Mouse (Mus musculus) forebrain, embryonic 15.5 days (tissue): ENCODE measurements around the gene Camk2g. TPM values are rescaled to one million over a fixed set of nuclear protein-coding genes. Genes with fewer than 3 reads are reported as not detected.
A peak's percentile ranks its signal among the peaks of the same experiment; 100 is the strongest.

ENCODE experiments used
- ATAC-seq: fragments of 200-750 bp; cut with Nextera tagmentation; replicated peaks from 2 replicates; pipeline ENCODE4 v1.8.0; 2017; ENCODE audit warnings: mild to moderate bottlenecking, moderate TSS enrichment, moderate library complexity
- H3K27ac ChIP-seq: fragments of 300-500 bp; sonication (generic); replicated peaks from 2 replicates; pipeline ENCODE4 v1.5.1; 2015; ENCODE audit warnings: mild to moderate bottlenecking, inconsistent platforms
- H3K27me3 ChIP-seq: fragments of 300-500 bp; sonication (generic); 2 replicates; pipeline ENCODE4 v1.6.1; 2015; ENCODE audit warnings: inconsistent platforms
- H3K36me3 ChIP-seq: fragments of 300-500 bp; sonication (generic); 2 replicates; pipeline ENCODE4 v1.6.1; 2015; ENCODE audit warnings: mild to moderate bottlenecking, inconsistent platforms
- H3K4me1 ChIP-seq: fragments of 300-500 bp; sonication (generic); 2 replicates; pipeline ENCODE4 v1.6.1; 2015; ENCODE audit warnings: inconsistent platforms
- H3K4me2 ChIP-seq: fragments of 300-500 bp; sonication (generic); replicated peaks from 2 replicates; pipeline ENCODE4 v1.6.1; 2015; ENCODE audit warnings: mild to moderate bottlenecking, inconsistent platforms
- H3K4me3 ChIP-seq: fragments of 300-500 bp; sonication (generic); 2 replicates; pipeline ENCODE4 v1.5.1; 2015; ENCODE audit warnings: mild to moderate bottlenecking, inconsistent platforms
- H3K9ac ChIP-seq: fragments of 300-500 bp; sonication (generic); replicated peaks from 2 replicates; pipeline ENCODE4 v1.6.1; 2015; ENCODE audit warnings: mild to moderate bottlenecking, inconsistent platforms
- H3K9me3 ChIP-seq: fragments of 300-500 bp; sonication (generic); 2 replicates; pipeline ENCODE4 v1.6.1; 2016; ENCODE audit warnings: inconsistent platforms
- WGBS: fragments of 180-500 bp; shearing (Covaris S2); methylation state at CpG from one replicate; pipeline ENCODE4 v1.1.7; 2015; ENCODE audit warnings: mixed read lengths; 5-methylcytosine and 5-hydroxymethylcytosine counted together
- polyA plus RNA-seq: library from polyadenylated mRNA; unstranded; fragments of >200 nt; fragmentation: Nextera tagmentation; extraction: Ambion mirVana; gene quantifications from 2 replicates; pipeline ENCODE4 v1.2.1, GENCODE M21; 2015

The Camk2g gene
- polyA plus RNA-seq, 1 experiment from 2014 or later, result 95.6 TPM

GRCm38 (mm10) chr14:20804481-20804880, 10.6 kb upstream of the Camk2g start:
- no peak for ATAC-seq
- 79% methylated on average over 5 of the region's 5 CpGs for WGBS
- no peaks in the 10 kb centered on the region for H3K9me3 ChIP-seq

DNA sequence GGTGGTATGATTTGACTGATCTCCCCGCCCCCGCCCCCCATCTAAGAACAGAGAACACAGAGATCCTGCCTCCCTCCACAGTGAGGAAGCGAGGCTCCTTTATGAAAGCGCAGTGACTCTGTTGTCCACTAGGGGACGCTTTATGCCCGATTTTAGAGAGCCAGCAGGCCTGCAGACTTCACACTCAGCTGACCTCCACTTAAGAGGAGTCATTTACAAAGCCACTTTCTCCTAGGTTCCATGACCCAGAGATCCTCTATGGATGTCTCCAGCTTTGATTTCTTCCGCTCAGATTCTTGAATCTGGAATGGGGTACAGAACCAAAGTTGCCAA, 9.7 kb upstream of the Camk2g start:
- WGBS, result 5% methylated on average over 7 of the region's 7 CpGs
- ATAC-seq, result 0 out of 2 replicates have a peak, but pooled peaks have one; percentile 12
- no peak overlapping the region for H3K9ac ChIP-seq
- no peak overlapping the region for H3K27ac ChIP-seq
- H3K36me3 ChIP-seq, result no peaks in the 10 kb centered on the region
- no peak overlapping the region for H3K4me3 ChIP-seq
- no peaks in the 10 kb centered on the region for H3K27me3 ChIP-seq
- H3K9me3 ChIP-seq, result no peaks in the 10 kb centered on the region
- H3K4me1 ChIP-seq, result peaks cover 7% of the 10 kb centered on the region
- no peak overlapping the region for H3K4me2 ChIP-seq

More at GRCm38 (mm10) chr14:20804481-20804880, 10.6 kb upstream of the Camk2g start:
- Histone ChIP-seq H3K4me1 (peaks cover 7% of the 10 kb centered on the region), H3K9ac (no peak overlapping the region), H3K27ac (no peak overlapping the region), H3K36me3 (no peaks in the 10 kb centered on the region), H3K4me3 (no peak overlapping the region), H3K27me3 (no peaks in the 10 kb centered on the region), H3K4me2 (no peak overlapping the region)

DNA sequence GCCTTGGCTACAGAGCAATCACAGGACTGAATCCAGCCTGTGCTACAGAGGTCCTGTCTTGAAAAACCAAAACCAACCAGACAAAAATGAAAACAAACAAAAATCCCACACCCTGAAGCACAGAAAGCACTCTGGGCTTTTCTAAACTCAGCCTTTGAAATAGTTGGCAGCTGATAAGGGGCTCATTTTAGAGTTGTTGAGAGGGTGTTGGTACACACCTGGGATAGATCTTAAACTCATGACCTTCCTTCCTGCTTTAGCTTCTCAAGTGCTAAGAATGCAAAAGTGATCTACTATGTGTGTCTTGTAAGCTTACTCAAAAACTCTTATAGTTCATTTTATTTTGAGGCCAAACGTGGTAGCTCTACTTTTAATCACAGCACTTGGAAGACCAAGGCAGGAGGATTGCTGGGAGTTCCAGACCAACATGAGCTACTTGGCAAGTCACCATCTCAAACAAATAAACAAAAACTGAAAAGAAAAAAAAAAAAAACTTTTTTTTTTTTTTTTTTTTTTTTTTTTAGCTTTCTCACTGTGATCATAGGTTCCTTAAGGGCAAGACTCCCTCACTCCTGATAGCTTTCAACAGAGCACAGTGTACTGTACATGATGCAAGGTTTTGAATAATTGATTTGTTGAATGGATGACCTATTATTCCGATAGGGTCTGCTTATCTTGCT, 9.2 kb upstream of the Camk2g start:
- no peak overlapping the region for H3K4me3 ChIP-seq
- 43% methylated on average over 2 of the region's 2 CpGs for WGBS
- no peak overlapping the region for H3K4me2 ChIP-seq
- H3K27me3 ChIP-seq, result no peaks in the 10 kb centered on the region
- H3K36me3 ChIP-seq, result no peaks in the 10 kb centered on the region
- no peak overlapping the region for H3K9ac ChIP-seq
- peak; percentile 47; the same call in 1 of the 2 replicates for ATAC-seq
- peaks cover 7% of the 10 kb centered on the region for H3K4me1 ChIP-seq
- H3K27ac ChIP-seq, result no peak overlapping the region
- no peaks in the 10 kb centered on the region for H3K9me3 ChIP-seq

GRCm38 (mm10) chr14:20798761-20799160, 4.9 kb upstream of the Camk2g start:
- Histone ChIP-seq H3K27me3 (no peaks in the 10 kb centered on the region), H3K9me3 (no peaks in the 10 kb centered on the region), H3K4me1 (peaks cover 15% of the 10 kb centered on the region), H3K9ac (no peak overlapping the region), H3K4me3 (no peak overlapping the region), H3K36me3 (no peaks in the 10 kb centered on the region), H3K27ac (no peak overlapping the region), H3K4me2 (no peak overlapping the region)
- ATAC-seq, result no peak
- 3% methylated on average over 7 of the region's 7 CpGs for WGBS

- Histone ChIP-seq H3K9ac (no peak overlapping the region), H3K4me3 (no peak overlapping the region), H3K36me3 (no peaks in the 10 kb centered on the region), H3K27me3 (no peaks in the 10 kb centered on the region), H3K27ac (no peak overlapping the region), H3K4me1 (peaks cover 15% of the 10 kb centered on the region), H3K4me2 (no peak overlapping the region), H3K9me3 (no peaks in the 10 kb centered on the region)
- no peak for ATAC-seq
- WGBS, result 86% methylated on average over 6 of the region's 6 CpGs
Observed at GRCm38 (mm10) chr14:20798300-20798699, 4.4 kb upstream of the Camk2g start.

DNA sequence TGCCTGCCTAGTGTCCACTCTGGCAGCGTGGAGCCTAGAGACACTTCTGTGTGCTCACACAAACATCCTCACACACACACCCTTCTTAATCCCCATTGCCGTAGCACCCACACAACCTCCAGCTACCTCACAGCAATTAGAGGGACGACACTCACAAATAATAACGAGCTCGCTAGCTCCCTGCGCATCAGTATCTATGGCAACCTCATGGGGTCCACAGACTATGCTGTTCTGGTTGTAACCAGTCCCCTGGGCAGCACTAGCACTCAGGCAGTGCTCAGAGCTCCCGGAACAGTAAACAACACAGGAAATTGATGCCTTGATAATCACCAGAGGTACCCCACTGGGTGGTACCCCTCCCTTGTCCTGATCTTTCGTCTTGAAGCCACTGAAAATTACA, 2.8 kb upstream of the Camk2g start:
- no peak overlapping the region for H3K27ac ChIP-seq
- H3K9ac ChIP-seq, result no peak overlapping the region
- no peaks in the 10 kb centered on the region; the same call in 1 of the 2 replicates for H3K36me3 ChIP-seq
- no peak overlapping the region for H3K4me2 ChIP-seq
- WGBS, result 13% methylated on average over 8 of the region's 8 CpGs
- H3K27me3 ChIP-seq, result no peaks in the 10 kb centered on the region
- ATAC-seq, result no peak
- H3K4me3 ChIP-seq, result no peak overlapping the region
- no peaks in the 10 kb centered on the region for H3K9me3 ChIP-seq
- H3K4me1 ChIP-seq, result peaks cover 27% of the 10 kb centered on the region

GRCm38 (mm10) chr14:20796170-20796569, 2.3 kb upstream of the Camk2g start:
- H3K4me1 ChIP-seq, result peaks cover 31% of the 10 kb centered on the region
- H3K36me3 ChIP-seq, result no peaks in the 10 kb centered on the region; the same call in 1 of the 2 replicates
- no peak overlapping the region for H3K27ac ChIP-seq
- ATAC-seq, result no peak
- no peak overlapping the region for H3K4me2 ChIP-seq
- H3K9ac ChIP-seq, result no peak overlapping the region
- no peaks in the 10 kb centered on the region for H3K27me3 ChIP-seq
- no peak overlapping the region for H3K4me3 ChIP-seq
- 73% methylated on average over 8 of the region's 8 CpGs for WGBS
- H3K9me3 ChIP-seq, result no peaks in the 10 kb centered on the region

GRCm38 (mm10) chr14:20795423-20796152, 1.7 kb upstream of the Camk2g start:
- Histone ChIP-seq H3K4me2 (no peak overlapping the region), H3K9me3 (no peaks in the 10 kb centered on the region), H3K27ac (no peak overlapping the region), H3K4me1 (peaks cover 31% of the 10 kb centered on the region), H3K36me3 (no peaks in the 10 kb centered on the region; the same call in 1 of the 2 replicates), H3K4me3 (no peak overlapping the region), H3K27me3 (no peaks in the 10 kb centered on the region), H3K9ac (no peak overlapping the region)
- ATAC-seq, result no peak
- 46% methylated on average over 8 of the region's 9 CpGs for WGBS

DNA sequence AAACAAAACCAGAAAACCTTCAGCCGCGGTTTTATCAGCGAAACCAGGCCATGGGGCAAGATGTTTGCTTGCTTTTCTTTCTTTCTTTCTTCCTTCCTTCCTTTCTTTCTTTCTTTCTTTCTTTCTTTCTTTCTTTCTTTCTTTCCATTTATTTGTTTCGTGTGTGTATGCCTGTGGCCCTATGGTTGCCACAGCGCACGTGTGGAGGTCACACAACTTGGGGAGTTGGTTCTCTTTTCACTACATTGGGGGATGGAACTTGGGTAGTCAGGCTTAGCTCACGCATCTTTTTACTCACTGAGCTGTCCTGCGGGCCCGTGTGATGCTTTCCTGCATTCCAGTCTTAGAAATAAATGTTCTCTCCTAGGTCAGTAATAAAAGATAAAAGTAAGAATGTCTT, 701 bp upstream of the Camk2g start:
- Histone ChIP-seq H3K27me3 (no peaks in the 10 kb centered on the region), H3K4me1 (peaks cover 31% of the 10 kb centered on the region), H3K36me3 (peaks cover 4% of the 10 kb centered on the region; the same call in 1 of the 2 replicates), H3K4me2 (peak overlapping the region; percentile 68), H3K4me3 (peak overlapping the region; percentile 95), H3K9me3 (no peaks in the 10 kb centered on the region), H3K27ac (0 out of 2 replicates have a peak overlapping the region, but pooled peaks have one; percentile 78), H3K9ac (peak overlapping the region; percentile 74)
- 8% methylated on average over 9 of the region's 9 CpGs for WGBS
- ATAC-seq, result no peak

DNA sequence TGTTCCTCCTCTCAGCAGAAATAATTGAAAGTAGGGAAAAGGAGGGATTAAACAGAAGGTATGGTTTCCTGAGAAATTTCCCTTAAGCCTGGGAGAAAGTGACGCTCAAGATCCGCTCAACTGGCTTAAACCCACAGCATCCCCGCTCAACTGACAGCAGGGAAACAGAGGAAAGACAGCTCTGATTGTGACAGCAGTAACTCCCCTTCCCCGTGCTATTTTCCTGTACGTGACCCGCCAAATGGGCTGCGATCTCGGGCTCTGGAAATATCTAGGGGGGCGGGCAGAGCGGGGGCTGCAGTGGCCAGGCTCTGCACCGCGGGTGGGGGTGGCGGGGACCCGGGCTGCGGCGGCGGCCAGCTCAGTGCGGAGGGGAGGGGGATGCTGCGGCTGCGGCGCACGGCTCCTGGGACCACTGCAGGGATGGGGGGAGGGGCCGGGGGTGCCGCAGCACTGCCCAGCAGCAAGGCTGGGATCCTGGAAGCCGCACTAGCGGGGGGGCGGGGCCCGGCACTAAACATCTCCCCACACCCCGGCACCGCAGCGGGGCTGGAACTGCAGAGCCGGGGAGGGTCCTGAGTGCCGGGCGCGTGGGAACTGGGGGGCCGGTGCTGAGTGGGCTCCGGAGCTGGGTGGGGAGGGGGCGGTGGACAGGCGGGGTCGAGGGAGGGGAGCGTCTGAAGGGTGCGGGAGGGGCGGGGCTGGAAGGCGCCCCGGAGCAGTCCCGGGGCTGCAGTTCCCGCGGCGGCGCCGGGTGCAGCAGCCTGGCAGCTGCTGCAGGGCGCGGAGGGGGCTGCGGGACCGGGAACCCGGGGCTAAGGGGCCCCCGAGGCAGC, 748 bp downstream of the Camk2g start:
- peaks cover 4% of the 10 kb centered on the region; the same call in 1 of the 2 replicates for H3K36me3 ChIP-seq
- peak overlapping the region; percentile 68 for H3K4me2 ChIP-seq
- H3K9ac ChIP-seq, result peak overlapping the region; percentile 74
- H3K4me3 ChIP-seq, result peak overlapping the region; percentile 95
- no peaks in the 10 kb centered on the region for H3K9me3 ChIP-seq
- peak; percentile 75 for ATAC-seq
- H3K27ac ChIP-seq, result peak overlapping the region; percentile 78
- under 1% methylated on average over 53 of the region's 57 CpGs for WGBS
- no peaks in the 10 kb centered on the region for H3K27me3 ChIP-seq
- H3K4me1 ChIP-seq, result peaks cover 31% of the 10 kb centered on the region

DNA sequence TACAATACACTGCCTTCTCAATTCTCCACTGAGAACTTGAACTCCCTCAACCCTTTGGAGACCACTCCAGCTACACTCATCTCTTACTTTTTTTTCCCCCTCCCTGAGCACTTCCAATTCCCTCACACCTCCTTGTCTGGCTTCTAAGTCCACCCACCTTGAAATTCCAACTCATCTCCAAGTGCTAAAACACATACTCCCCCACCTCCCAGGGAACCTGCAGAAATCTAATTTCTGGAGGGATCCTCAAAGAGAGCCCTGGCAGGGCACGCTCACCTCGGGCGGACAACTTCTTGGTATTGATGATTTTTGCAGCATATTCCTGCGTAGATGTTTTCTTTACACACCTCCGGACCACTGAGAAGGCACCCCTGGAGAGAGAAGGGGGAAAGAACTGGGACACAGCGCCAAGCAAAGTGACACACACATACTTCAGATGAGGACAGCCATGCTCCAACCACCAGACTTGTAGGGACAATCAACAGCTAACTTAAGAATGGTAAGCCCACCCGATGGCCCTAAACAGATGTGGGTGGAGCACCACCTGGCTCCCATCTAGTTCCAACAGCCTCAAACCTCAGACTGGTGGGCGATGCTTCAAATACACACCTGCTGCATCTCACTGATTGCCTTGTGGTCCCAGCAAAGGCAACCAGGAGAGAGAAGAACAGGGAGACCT, 1.5 kb downstream of the Camk2g start:
- peaks cover 31% of the 10 kb centered on the region for H3K4me1 ChIP-seq
- no peaks in the 10 kb centered on the region for H3K9me3 ChIP-seq
- peak overlapping the region; percentile 95 for H3K4me3 ChIP-seq
- H3K27ac ChIP-seq, result peak overlapping the region; percentile 78; the same call in 1 of the 2 replicates
- H3K27me3 ChIP-seq, result no peaks in the 10 kb centered on the region
- H3K9ac ChIP-seq, result peak overlapping the region; percentile 74
- ATAC-seq, result no peak
- 68% methylated on average over 8 of the region's 8 CpGs for WGBS
- H3K36me3 ChIP-seq, result peaks cover 4% of the 10 kb centered on the region; the same call in 1 of the 2 replicates
- peak overlapping the region; percentile 68 for H3K4me2 ChIP-seq
